Mouse (Mus musculus): ENCODE measurements at regions not wholly inside any gene's neighbourhood (a gene's known extent, or its start where the extent isn't known, plus 50 kb on each side); places are given as distances from the start of the nearest gene placed in this dataset.

DNA sequence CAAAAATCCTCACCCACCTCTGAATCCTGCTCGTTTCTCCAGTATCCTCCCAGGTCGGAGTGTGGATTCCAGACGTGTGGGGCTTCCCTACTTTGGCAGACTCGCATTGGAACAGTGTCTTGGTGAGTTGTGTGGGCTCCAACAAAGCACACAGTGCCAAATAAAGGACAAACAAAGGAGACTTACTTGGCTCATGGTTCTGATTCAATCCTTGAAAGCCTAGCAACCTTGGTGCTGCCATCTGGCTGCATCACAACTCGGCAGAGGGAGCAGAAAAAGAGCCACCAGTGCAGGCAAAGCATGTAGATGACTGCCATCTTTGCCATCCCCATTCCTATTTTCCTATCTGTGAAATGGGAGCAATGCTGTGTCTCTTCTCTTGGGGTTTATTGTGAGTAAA is 64.0 kb downstream of the Il9r start:
- ATAC-seq (ENCODE audit: low FRiP score, low TSS enrichment): no peak

DNA sequence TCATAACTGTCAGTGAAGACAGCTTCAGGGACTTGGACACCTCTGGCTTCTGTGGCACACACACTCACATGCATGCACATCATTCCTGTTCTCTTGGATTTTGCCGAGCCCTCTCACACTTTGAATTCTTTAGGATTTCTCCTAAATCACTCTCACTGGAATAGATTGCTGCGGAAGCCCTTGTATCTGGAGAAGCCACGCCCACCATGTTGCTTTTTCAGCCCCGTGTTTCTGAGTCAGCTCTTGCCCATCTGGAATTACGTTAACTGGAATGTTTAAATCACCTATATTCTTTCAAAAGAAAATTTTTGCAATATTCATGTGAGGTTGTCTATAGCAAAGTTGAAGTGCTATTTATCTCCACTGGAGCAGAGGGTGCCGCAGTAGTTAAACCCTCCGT is 66.1 kb downstream of the Il9r start:
- WGBS: 79% methylated on average over 7 of the region's 7 CpGs
- H3K36me3 ChIP-seq (ENCODE audit: insufficient read depth, low read length): no peaks in the 10 kb centered on the region
- no peaks in the 10 kb centered on the region; the same call in 1 of the 2 replicates for H3K9me3 ChIP-seq (ENCODE audit: low read length)
- H3K9ac ChIP-seq (replicated peaks; ENCODE audit: low read length): no peak overlapping the region
- no peak overlapping the region for H3K27ac ChIP-seq (ENCODE audit: low read length)
- H3K4me2 ChIP-seq (replicated peaks; ENCODE audit: low read depth, low read length): no peak overlapping the region
- peaks cover 5% of the 10 kb centered on the region for H3K4me1 ChIP-seq (ENCODE audit: insufficient read depth, low read length)
- no peak for ATAC-seq (ENCODE audit: low FRiP score, low TSS enrichment)
- no peaks in the 10 kb centered on the region for H3K27me3 ChIP-seq (ENCODE audit: insufficient read depth, low read length)
- no peak overlapping the region for H3K4me3 ChIP-seq (ENCODE audit: low read length)

More for the DNA sequence above, 64.0 kb downstream of the Il9r start:
- no peaks in the 10 kb centered on the region for H3K36me3 ChIP-seq (ENCODE audit: insufficient read depth, low read length)
- peaks cover 5% of the 10 kb centered on the region for H3K4me1 ChIP-seq (ENCODE audit: insufficient read depth, low read length)
- no peak overlapping the region for H3K9ac ChIP-seq (replicated peaks; ENCODE audit: low read length)
- 75% methylated on average over 5 of the region's 5 CpGs for WGBS
- H3K4me3 ChIP-seq (ENCODE audit: low read length): no peak overlapping the region
- no peaks in the 10 kb centered on the region for H3K27me3 ChIP-seq (ENCODE audit: insufficient read depth, low read length)
- no peaks in the 10 kb centered on the region; the same call in 1 of the 2 replicates for H3K9me3 ChIP-seq (ENCODE audit: low read length)
- H3K4me2 ChIP-seq (replicated peaks; ENCODE audit: low read depth, low read length): no peak overlapping the region
- H3K27ac ChIP-seq (ENCODE audit: low read length): no peak overlapping the region

DNA sequence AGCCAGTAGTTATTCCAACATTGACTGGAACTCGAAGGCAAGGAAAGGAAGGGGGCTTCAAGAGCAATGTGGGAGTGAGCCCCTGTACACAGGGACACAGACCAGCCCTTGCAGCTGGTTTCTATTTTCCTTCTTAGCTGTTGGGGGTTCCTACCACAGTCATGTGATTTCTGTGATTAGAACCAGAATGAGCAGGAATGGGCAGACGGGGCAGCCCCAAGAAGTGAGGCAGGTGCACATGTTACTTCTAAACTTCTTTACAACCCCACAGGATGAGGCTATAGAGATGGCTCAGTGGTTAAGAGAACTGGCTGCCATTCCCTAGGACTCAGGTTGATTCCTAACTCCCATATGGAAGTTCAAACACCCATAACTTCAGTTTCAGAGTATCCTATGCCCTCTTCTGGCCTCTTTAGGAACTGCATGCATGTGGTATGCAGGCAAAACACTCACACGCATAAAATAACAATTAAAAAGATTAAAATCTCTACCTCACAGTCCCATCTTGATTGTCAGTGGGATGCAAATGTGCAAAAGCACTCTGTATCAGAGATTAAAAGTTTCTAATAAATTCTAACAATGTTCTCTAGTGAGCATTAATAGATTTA is 68.0 kb downstream of the Il9r start:
- Histone ChIP-seq H3K27me3 (ENCODE audit: insufficient read depth, low read length) (no peaks in the 10 kb centered on the region), H3K9ac (replicated peaks; ENCODE audit: low read length) (no peak overlapping the region), H3K27ac (ENCODE audit: low read length) (no peak overlapping the region), H3K4me3 (ENCODE audit: low read length) (no peak overlapping the region), H3K4me1 (ENCODE audit: insufficient read depth, low read length) (no peaks in the 10 kb centered on the region), H3K36me3 (ENCODE audit: insufficient read depth, low read length) (no peaks in the 10 kb centered on the region), H3K9me3 (ENCODE audit: low read length) (no peaks in the 10 kb centered on the region; the same call in 1 of the 2 replicates), H3K4me2 (replicated peaks; ENCODE audit: low read depth, low read length) (no peak overlapping the region)
- 76% methylated on average over 3 of the region's 3 CpGs for WGBS
- no peak for ATAC-seq (ENCODE audit: low FRiP score, low TSS enrichment)

DNA sequence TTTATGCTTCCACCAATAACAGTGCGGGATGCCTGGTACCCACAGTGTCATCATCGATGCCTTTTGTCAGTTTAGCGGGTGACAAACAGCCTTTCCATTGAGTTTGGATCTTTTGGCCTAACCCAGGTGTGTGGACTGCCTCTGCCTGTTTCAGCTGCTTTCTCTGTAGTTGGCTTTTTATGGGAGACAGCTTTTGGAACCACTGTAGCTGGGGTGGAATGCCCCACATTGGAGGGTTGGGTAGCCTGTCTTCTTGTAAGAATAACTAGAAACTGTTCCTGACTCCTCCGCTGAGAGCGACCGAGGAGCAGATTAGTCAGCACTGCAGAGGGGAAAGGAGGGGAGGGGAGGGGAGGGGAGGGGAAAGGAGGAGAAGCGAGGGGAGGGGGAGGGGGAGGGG is 71.5 kb downstream of the Il9r start:
- ATAC-seq (ENCODE audit: low FRiP score, low TSS enrichment): no peak
- Histone ChIP-seq H3K9me3 (ENCODE audit: low read length) (no peaks in the 10 kb centered on the region; the same call in 1 of the 2 replicates), H3K27me3 (ENCODE audit: insufficient read depth, low read length) (no peaks in the 10 kb centered on the region), H3K9ac (replicated peaks; ENCODE audit: low read length) (no peak overlapping the region), H3K4me1 (ENCODE audit: insufficient read depth, low read length) (no peaks in the 10 kb centered on the region), H3K4me2 (replicated peaks; ENCODE audit: low read depth, low read length) (no peak overlapping the region), H3K27ac (ENCODE audit: low read length) (no peak overlapping the region), H3K36me3 (ENCODE audit: insufficient read depth, low read length) (no peaks in the 10 kb centered on the region), H3K4me3 (ENCODE audit: low read length) (no peak overlapping the region)
- 68% methylated on average over 7 of the region's 7 CpGs for WGBS

DNA sequence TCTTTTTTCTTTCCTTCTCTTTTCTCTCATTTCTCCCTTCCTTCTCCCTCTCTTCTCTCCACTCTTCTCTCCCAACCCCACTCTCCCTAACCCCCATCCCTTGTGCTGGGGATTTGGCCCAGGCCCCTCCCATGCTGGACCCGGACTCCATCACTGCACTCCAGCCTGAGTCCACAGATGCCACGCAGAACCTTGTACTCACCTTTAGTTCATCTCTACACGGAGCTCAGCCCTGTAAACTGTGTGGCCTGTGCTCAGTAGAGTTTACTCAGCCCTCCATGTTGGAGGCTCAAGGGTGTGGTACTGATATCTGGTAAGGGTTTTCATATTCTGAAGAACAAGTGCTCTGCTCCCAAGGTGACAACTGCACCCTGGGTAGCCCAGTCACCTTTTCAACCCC is 72.1 kb downstream of the Il9r start:
- Histone ChIP-seq H3K9me3 (ENCODE audit: low read length) (no peaks in the 10 kb centered on the region; the same call in 1 of the 2 replicates), H3K36me3 (ENCODE audit: insufficient read depth, low read length) (no peaks in the 10 kb centered on the region), H3K27ac (ENCODE audit: low read length) (no peak overlapping the region), H3K27me3 (ENCODE audit: insufficient read depth, low read length) (no peaks in the 10 kb centered on the region), H3K9ac (replicated peaks; ENCODE audit: low read length) (no peak overlapping the region), H3K4me3 (ENCODE audit: low read length) (no peak overlapping the region), H3K4me1 (ENCODE audit: insufficient read depth, low read length) (no peaks in the 10 kb centered on the region), H3K4me2 (replicated peaks; ENCODE audit: low read depth, low read length) (no peak overlapping the region)
- ATAC-seq (ENCODE audit: low FRiP score, low TSS enrichment): no peak
- WGBS: 77% methylated on average over 3 of the region's 3 CpGs

DNA sequence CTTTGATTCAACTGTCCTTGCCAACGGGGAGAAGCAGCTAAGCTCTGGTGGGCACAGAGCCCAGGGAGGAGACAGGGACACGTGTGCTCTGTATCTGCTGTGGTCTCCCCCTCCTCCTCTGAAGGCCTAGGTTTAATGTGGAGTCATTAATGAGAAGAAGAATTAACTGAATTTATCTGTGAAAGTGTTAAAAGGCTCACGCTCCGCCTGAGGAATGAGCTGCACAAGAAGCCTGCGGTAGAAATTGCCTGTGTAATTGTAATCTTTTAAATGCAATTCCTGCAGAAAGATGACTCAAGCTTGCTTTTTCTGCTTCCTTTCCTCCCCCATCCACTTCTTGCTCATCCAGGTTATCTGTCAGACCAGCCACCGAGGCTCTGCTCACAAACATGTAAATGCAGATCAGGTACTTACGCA is 72.7 kb downstream of the Il9r start:
- no peaks in the 10 kb centered on the region; the same call in 1 of the 2 replicates for H3K9me3 ChIP-seq (ENCODE audit: low read length)
- no peaks in the 10 kb centered on the region for H3K4me1 ChIP-seq (ENCODE audit: insufficient read depth, low read length)
- no peak overlapping the region for H3K4me2 ChIP-seq (replicated peaks; ENCODE audit: low read depth, low read length)
- no peaks in the 10 kb centered on the region for H3K36me3 ChIP-seq (ENCODE audit: insufficient read depth, low read length)
- no peak overlapping the region for H3K4me3 ChIP-seq (ENCODE audit: low read length)
- no peak overlapping the region for H3K9ac ChIP-seq (replicated peaks; ENCODE audit: low read length)
- H3K27ac ChIP-seq (ENCODE audit: low read length): no peak overlapping the region
- no peaks in the 10 kb centered on the region for H3K27me3 ChIP-seq (ENCODE audit: insufficient read depth, low read length)
- WGBS: 76% methylated on average over 7 of the region's 7 CpGs
- no peak for ATAC-seq (ENCODE audit: low FRiP score, low TSS enrichment)

DNA sequence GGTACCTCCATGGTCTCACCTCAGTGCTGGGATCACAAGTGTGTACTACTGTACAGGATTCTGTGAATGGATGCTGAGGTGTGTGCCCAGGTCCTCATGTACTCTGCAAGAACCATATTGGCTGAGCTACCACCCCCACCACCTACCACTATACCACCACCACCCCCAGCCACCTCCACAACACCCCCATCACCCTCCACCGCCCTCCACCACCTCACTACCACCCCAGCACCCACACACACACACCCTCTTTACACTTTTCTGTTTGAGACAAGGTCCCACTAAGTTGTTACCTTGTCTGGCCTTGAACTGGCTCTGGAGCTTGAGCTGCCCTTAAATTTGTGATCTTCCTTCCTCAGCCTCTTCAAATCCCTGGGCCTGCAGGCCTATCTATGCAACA is 73.3 kb downstream of the Il9r start:
- H3K4me3 ChIP-seq (ENCODE audit: low read length): no peak overlapping the region
- H3K9me3 ChIP-seq (ENCODE audit: low read length): no peaks in the 10 kb centered on the region
- H3K27me3 ChIP-seq (ENCODE audit: insufficient read depth, low read length): no peaks in the 10 kb centered on the region
- no peaks in the 10 kb centered on the region for H3K4me1 ChIP-seq (ENCODE audit: insufficient read depth, low read length)
- no peak overlapping the region for H3K4me2 ChIP-seq (replicated peaks; ENCODE audit: low read depth, low read length)
- 92% methylated on average over 1 of the region's 1 CpGs for WGBS
- no peaks in the 10 kb centered on the region for H3K36me3 ChIP-seq (ENCODE audit: insufficient read depth, low read length)
- ATAC-seq (ENCODE audit: low FRiP score, low TSS enrichment): no peak
- no peak overlapping the region for H3K9ac ChIP-seq (replicated peaks; ENCODE audit: low read length)
- H3K27ac ChIP-seq (ENCODE audit: low read length): no peak overlapping the region

DNA sequence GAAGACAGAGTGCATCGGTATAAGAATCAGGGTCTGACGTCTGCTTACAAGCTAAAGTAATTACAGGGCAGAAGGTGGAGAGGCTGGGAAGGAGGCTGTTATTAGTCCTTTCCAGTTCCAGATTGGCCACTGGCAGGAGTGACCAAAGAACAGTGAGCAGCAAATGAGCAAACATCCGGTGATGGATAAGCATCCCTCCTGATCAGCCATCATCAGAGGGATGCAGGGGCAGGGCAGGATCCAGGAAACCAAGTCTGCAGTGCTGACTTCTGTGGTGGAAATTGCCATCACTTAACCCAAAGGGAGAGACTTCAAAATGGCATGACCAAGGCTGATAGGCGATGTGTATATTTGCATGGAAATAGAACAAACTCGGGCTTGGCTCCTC is 73.8 kb downstream of the Il9r start:
- H3K27ac ChIP-seq (ENCODE audit: low read length): no peak overlapping the region
- no peak overlapping the region for H3K4me3 ChIP-seq (ENCODE audit: low read length)
- WGBS: 72% methylated on average over 5 of the region's 5 CpGs
- no peak for ATAC-seq (ENCODE audit: low FRiP score, low TSS enrichment)
- no peaks in the 10 kb centered on the region for H3K27me3 ChIP-seq (ENCODE audit: insufficient read depth, low read length)
- H3K4me1 ChIP-seq (ENCODE audit: insufficient read depth, low read length): no peaks in the 10 kb centered on the region
- no peak overlapping the region for H3K4me2 ChIP-seq (replicated peaks; ENCODE audit: low read depth, low read length)
- H3K9ac ChIP-seq (replicated peaks; ENCODE audit: low read length): no peak overlapping the region
- H3K36me3 ChIP-seq (ENCODE audit: insufficient read depth, low read length): no peaks in the 10 kb centered on the region
- no peaks in the 10 kb centered on the region for H3K9me3 ChIP-seq (ENCODE audit: low read length)

DNA sequence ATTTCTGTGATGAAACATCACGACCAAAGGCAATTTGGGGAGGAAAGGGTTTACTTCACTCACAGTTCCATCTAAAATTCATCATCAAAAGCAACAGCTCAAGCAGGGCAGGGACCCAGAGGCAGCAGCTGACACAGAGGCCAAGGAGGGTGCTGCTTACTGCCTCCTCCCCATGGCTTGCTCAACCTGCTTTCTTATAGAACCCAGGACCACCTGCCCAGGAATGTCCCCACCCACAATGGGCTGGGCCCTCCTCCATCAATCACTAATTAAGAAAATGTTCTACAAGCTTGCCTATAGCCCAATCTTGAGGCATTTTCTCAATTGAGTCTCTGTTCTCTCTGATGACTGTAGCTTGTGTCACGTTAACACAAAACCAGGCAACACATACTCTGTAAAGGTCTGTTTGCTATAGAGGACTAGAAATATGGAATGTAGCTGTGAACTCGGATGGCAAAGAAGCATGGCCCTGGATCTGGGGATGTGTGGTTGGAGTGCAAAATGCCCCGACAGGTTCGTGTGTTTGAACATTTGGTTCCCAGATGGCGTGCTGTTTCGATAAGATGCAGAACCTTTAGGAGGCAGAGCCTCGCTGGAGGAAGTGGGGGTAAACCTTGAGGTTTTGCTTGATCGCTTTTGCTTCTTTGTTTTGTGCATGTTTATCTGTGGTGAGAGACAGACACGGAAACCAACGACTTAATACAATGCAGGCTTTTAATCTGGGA is 74.3 kb downstream of the Il9r start:
- Histone ChIP-seq H3K27me3 (ENCODE audit: insufficient read depth, low read length) (no peaks in the 10 kb centered on the region), H3K9me3 (ENCODE audit: low read length) (no peaks in the 10 kb centered on the region), H3K27ac (ENCODE audit: low read length) (no peak overlapping the region), H3K36me3 (ENCODE audit: insufficient read depth, low read length) (no peaks in the 10 kb centered on the region), H3K4me2 (replicated peaks; ENCODE audit: low read depth, low read length) (no peak overlapping the region), H3K4me1 (ENCODE audit: insufficient read depth, low read length) (no peaks in the 10 kb centered on the region), H3K9ac (replicated peaks; ENCODE audit: low read length) (no peak overlapping the region), H3K4me3 (ENCODE audit: low read length) (no peak overlapping the region)
- no peak for ATAC-seq (ENCODE audit: low FRiP score, low TSS enrichment)
- WGBS: 58% methylated on average over 11 of the region's 11 CpGs

DNA sequence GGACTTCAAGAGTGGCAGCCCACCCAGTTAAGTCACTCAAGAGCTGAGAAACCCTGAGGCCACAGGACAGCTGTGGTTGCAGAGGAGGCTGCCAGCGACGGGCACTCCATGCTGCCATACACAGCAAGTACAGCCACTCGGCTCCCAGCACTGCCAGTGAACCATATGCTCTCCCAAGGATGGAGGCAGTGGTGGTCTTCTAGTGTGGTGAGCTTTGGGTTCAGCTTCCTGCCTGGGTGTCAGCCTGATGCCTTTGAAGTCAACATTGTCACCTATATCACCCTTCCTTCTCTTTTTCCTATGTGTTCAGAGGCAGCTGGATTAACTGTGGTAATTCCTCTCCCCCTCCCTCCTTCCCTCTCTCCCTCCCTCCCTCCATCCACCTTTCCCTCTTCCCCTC is 79.5 kb downstream of the Il9r start:
- H3K27ac ChIP-seq (ENCODE audit: low read length): no peak overlapping the region
- peaks cover 16% of the 10 kb centered on the region for H3K4me1 ChIP-seq (ENCODE audit: insufficient read depth, low read length)
- no peaks in the 10 kb centered on the region for H3K36me3 ChIP-seq (ENCODE audit: insufficient read depth, low read length)
- H3K9ac ChIP-seq (replicated peaks; ENCODE audit: low read length): no peak overlapping the region
- no peak overlapping the region for H3K4me3 ChIP-seq (ENCODE audit: low read length)
- no peak for ATAC-seq (ENCODE audit: low FRiP score, low TSS enrichment)
- no peaks in the 10 kb centered on the region for H3K9me3 ChIP-seq (ENCODE audit: low read length)
- WGBS: 68% methylated on average over 3 of the region's 3 CpGs
- H3K27me3 ChIP-seq (ENCODE audit: insufficient read depth, low read length): no peaks in the 10 kb centered on the region
- no peak overlapping the region for H3K4me2 ChIP-seq (replicated peaks; ENCODE audit: low read depth, low read length)
